Mouse (Mus musculus): ENCODE data around the gene Hfe2. TPM values are rescaled to one million over a fixed set of nuclear protein-coding genes. Genes with fewer than 3 reads are reported as not detected.
"Not testable (repeated sequence)": the region's sequence is repeated elsewhere in the genome, so short reads cannot be mapped to it uniquely, and the experiment has no call there.

Hfe2 gene
- polyA plus RNA-seq, 1 experiment from 2014 or later, result 36.4 TPM

DNA sequence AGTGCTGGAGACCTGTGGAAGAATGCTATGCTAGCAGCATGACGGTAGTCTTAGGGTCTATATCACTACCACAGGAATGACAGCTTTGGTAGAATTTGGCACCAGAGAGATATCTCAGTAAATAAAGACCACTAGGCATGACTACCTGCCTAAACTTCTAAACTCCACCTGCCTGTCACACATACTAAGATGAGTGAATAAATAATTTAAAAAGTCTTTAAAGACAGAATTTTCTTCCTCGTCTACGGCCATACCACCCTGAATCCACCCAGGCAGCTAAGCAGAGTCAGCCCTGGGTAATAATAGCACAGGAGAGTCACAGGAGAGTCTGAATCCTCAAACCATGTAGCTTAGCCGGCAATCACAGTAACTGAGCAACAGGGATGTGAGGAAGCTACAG lies 40.1 kb upstream of the Hfe2 start:
- no peaks in the 10 kb centered on the region for H3K27me3 ChIP-seq (replicated peaks; ENCODE audit: control insufficient read depth, insufficient read depth, low read length)
- no peaks in the 10 kb centered on the region for H3K36me3 ChIP-seq (ENCODE audit: control insufficient read depth, insufficient read depth, low read length)
- H3K27ac ChIP-seq (replicated peaks; ENCODE audit: low read depth, low read length), result no peak overlapping the region
- no peak for DNase-seq (ENCODE audit: low spot score)
- H3K4me2 ChIP-seq (ENCODE audit: low read depth, low read length), result no peak overlapping the region
- no peaks in the 10 kb centered on the region for H3K9me3 ChIP-seq (ENCODE audit: control insufficient read depth, low read length)
- 0 out of 2 replicates have a peak, but pooled peaks cover 2% of the 10 kb centered on the region for H3K4me1 ChIP-seq (ENCODE audit: control insufficient read depth, insufficient read depth, low read length)
- H3K4me3 ChIP-seq (ENCODE audit: low read depth, low read length), result no peak overlapping the region
- no peak overlapping the region for H3K9ac ChIP-seq (ENCODE audit: low read depth, low read length)
- no peak for ATAC-seq (ENCODE audit: low read depth)
- 70% methylated on average over 4 of the region's 4 CpGs for WGBS

DNA sequence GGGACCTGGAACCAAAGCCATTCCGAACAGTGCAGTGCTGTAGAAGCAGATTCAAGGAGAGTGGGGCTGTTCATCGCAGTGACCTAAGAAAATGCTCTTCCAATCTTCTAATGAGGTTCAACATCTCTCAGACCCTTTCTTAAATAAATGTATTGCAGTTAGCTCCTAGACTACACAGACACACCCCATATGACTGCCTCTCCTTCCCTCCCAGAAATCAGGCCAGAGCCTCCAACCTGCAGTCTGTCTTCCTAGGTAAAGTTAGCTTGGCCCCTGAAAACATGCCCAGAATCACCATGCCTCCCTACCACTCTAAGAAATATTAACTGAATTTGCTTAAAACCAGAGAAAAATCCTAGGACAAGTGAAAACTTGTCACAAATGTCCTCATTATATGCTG lies 39.6 kb upstream of the Hfe2 start:
- Histone ChIP-seq H3K27ac (replicated peaks; ENCODE audit: low read depth, low read length) (no peak overlapping the region), H3K4me1 (ENCODE audit: control insufficient read depth, insufficient read depth, low read length) (0 out of 2 replicates have a peak, but pooled peaks cover 2% of the 10 kb centered on the region), H3K27me3 (replicated peaks; ENCODE audit: control insufficient read depth, insufficient read depth, low read length) (no peaks in the 10 kb centered on the region), H3K9ac (ENCODE audit: low read depth, low read length) (peak overlapping the region; percentile 28; the same call in 1 of the 2 replicates), H3K36me3 (ENCODE audit: control insufficient read depth, insufficient read depth, low read length) (no peaks in the 10 kb centered on the region), H3K4me2 (ENCODE audit: low read depth, low read length) (no peak overlapping the region), H3K9me3 (ENCODE audit: control insufficient read depth, low read length) (no peaks in the 10 kb centered on the region), H3K4me3 (ENCODE audit: low read depth, low read length) (no peak overlapping the region)
- WGBS, result 70% methylated on average over 2 of the region's 2 CpGs
- ATAC-seq (ENCODE audit: low read depth) (no peak), DNase-seq (ENCODE audit: low spot score) (no peak)

DNA sequence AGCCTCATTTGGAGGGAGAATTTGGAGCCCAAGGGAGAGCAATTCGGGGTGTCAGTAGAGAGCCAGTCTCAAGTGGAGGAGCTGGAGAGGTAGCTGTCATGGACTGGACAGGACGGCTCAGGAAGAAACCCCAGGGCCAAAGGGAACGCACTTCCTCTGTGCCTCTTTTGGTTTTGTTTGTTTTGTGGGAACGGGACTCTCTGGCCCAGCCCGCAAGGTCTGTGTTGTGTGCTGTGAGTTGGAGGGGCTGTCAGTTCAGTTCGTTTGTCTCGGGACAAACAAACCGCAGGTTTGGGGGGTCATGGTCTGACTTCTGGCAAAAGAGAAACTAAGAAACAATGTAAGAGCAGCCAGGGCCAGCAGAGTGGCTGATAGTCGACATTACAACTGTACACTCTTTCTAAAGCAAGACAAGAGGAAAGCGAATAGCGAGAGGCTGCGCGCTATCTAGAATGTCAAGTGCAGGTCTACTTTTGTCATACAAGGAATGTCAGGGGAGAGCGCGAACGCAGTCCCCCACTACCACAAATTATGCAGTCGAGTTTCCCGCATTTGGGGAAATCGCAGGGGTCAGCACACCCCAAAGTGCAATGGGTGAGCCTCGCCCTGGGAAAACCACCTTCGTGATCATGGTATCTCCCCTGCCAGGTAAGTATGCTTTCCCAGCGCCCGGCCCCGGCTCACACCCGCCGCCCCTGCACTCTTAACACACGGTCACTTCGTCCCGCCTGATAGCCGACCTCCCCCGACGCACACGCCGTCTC lies 38.7 kb upstream of the Hfe2 start:
- WGBS, result 0% methylated on average over 3 of the region's 34 CpGs
- not testable (repeated sequence) for H3K27ac ChIP-seq (replicated peaks; ENCODE audit: low read depth, low read length)

DNA sequence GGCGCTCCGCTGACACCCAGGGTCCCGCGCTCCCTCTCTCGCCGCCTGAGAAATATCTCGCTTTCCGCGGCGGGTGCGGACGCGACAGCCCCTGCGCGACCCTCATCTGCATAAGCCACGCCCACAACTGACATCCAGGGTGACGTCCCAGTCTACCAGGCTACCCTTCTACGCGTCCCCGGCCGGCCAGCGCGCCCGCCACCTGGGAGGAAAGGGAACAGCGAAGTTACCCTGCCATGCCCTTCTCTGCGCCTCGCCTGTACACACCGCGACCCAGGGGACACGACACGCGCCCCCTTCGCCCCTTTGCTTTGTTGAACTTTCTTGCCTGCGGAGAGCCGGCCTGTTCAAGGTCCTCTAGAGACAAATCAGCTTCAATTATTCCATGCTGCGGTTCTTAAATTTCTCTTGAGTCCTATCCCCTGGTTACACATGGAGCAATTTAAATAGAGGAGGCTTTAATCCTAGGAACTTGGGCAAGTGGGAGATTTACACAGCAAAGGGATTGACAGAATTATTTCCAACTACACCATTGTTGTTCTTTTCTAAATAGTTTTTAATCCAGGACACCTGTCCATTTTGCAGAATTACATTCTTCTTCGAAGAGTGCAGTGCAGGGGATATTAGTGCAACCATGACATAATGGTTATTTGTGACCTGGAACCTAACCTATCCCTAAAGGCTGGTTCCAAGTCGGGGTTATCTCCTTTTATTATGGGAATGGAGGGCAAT lies 38.0 kb upstream of the Hfe2 start:
- not testable (repeated sequence) for H3K27ac ChIP-seq (replicated peaks; ENCODE audit: low read depth, low read length); H3K4me1 ChIP-seq (ENCODE audit: control insufficient read depth, insufficient read depth, low read length); H3K9ac ChIP-seq (ENCODE audit: low read depth, low read length); H3K36me3 ChIP-seq (ENCODE audit: control insufficient read depth, insufficient read depth, low read length); H3K9me3 ChIP-seq (ENCODE audit: control insufficient read depth, low read length); H3K27me3 ChIP-seq (replicated peaks; ENCODE audit: control insufficient read depth, insufficient read depth, low read length)
- peak overlapping the region; percentile 29 for H3K4me3 ChIP-seq (ENCODE audit: low read depth, low read length)
- WGBS, result 10% methylated on average over 5 of the region's 38 CpGs
- DNase-seq (ENCODE audit: low spot score), result peak; percentile 17
- peak; percentile 80 for ATAC-seq (ENCODE audit: low read depth)
- peak overlapping the region; percentile 57 for H3K4me2 ChIP-seq (ENCODE audit: low read depth, low read length)

More for the DNA sequence above, 38.7 kb upstream of the Hfe2 start:
- not testable (repeated sequence) for H3K4me1 ChIP-seq (ENCODE audit: control insufficient read depth, insufficient read depth, low read length); H3K4me2 ChIP-seq (ENCODE audit: low read depth, low read length); H3K27me3 ChIP-seq (replicated peaks; ENCODE audit: control insufficient read depth, insufficient read depth, low read length); H3K4me3 ChIP-seq (ENCODE audit: low read depth, low read length); H3K36me3 ChIP-seq (ENCODE audit: control insufficient read depth, insufficient read depth, low read length); H3K9me3 ChIP-seq (ENCODE audit: control insufficient read depth, low read length); DNase-seq (ENCODE audit: low spot score); H3K9ac ChIP-seq (ENCODE audit: low read depth, low read length)
- ATAC-seq (ENCODE audit: low read depth), result peak; percentile 70

DNA sequence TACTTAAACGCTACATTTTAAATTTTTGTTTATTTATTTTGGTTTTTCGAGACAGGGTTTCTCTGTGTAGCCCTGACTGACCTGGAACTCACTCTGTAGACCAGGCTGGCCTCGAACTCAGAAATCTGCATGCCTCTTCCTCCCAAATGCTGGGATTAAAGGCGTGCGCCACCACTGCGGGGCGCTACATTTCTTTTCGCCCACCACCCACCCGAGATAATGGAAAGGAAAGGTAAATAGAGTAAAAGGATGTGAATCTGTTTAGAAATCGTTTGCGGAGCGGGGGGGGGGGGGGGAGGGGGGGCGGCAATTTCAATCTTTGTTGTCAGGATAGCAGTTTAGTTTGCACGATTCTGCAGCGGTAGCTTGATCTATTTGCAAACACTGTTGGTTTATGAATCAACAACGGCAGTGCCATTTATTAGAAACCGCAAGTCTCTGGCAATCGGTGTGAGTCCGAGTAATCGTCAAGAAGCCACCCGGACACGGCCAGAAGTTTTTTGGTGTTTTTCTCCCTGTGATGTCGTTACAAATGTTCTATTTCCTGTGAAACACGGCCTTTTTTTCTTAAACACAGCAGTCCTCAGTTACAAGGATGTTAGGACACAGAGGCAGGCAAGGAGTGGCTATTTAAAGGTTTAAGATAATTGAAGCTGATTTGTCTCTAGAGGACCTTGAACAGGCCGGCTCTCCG lies 37.2 kb upstream of the Hfe2 start:
- Histone ChIP-seq H3K4me2 (ENCODE audit: low read depth, low read length) (peak overlapping the region; percentile 57), H3K4me3 (ENCODE audit: low read depth, low read length) (peak overlapping the region; percentile 35), H3K9ac (ENCODE audit: low read depth, low read length) (peak overlapping the region; percentile 34), H3K4me1 (ENCODE audit: control insufficient read depth, insufficient read depth, low read length) (0 out of 2 replicates have a peak, but pooled peaks cover 2% of the 10 kb centered on the region), H3K27me3 (replicated peaks; ENCODE audit: control insufficient read depth, insufficient read depth, low read length) (no peaks in the 10 kb centered on the region), H3K27ac (replicated peaks; ENCODE audit: low read depth, low read length) (peak overlapping the region; percentile 89), H3K36me3 (ENCODE audit: control insufficient read depth, insufficient read depth, low read length) (no peaks in the 10 kb centered on the region), H3K9me3 (ENCODE audit: control insufficient read depth, low read length) (no peaks in the 10 kb centered on the region)
- DNase-seq (ENCODE audit: low spot score) (peak; percentile 33), ATAC-seq (ENCODE audit: low read depth) (no peak)
- WGBS, result 4% methylated on average over 25 of the region's 26 CpGs

DNA sequence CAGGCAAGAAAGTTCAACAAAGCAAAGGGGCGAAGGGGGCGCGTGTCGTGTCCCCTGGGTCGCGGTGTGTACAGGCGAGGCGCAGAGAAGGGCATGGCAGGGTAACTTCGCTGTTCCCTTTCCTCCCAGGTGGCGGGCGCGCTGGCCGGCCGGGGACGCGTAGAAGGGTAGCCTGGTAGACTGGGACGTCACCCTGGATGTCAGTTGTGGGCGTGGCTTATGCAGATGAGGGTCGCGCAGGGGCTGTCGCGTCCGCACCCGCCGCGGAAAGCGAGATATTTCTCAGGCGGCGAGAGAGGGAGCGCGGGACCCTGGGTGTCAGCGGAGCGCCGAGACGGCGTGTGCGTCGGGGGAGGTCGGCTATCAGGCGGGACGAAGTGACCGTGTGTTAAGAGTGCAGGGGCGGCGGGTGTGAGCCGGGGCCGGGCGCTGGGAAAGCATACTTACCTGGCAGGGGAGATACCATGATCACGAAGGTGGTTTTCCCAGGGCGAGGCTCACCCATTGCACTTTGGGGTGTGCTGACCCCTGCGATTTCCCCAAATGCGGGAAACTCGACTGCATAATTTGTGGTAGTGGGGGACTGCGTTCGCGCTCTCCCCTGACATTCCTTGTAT lies 36.6 kb upstream of the Hfe2 start:
- no CpG with 5 or more reads among the region's 55 CpGs for whole genome bisulfite sequencing
- peak; percentile 82 for ATAC-seq (ENCODE audit: low read depth)

DNA sequence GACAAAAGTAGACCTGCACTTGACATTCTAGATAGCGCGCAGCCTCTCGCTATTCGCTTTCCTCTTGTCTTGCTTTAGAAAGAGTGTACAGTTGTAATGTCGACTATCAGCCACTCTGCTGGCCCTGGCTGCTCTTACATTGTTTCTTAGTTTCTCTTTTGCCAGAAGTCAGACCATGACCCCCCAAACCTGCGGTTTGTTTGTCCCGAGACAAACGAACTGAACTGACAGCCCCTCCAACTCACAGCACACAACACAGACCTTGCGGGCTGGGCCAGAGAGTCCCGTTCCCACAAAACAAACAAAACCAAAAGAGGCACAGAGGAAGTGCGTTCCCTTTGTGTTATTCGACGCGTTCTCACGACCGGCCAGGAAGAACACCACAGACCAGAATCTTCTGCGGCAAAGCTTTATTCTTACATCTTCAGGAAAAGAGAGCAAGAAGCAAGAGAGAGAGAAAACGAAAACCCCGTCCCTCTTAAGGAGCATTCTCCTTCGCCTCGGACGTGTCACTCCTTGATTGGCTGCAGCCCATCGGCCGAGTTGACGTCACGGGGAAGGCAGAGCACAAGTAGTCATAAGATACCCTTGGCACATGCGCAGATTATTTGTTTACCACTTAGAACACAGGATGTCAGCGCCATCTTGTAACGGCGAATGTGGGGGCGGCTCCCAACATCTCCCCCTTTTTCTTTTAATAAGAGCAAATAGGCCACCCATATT lies 35.9 kb upstream of the Hfe2 start:
- WGBS, result under 1% methylated on average over 8 of the region's 31 CpGs
- H3K4me3 ChIP-seq (ENCODE audit: low read depth, low read length), result 0 out of 2 replicates have a peak overlapping the region, but pooled peaks have one; percentile 18

More for the DNA sequence above, 36.6 kb upstream of the Hfe2 start:
- not testable (repeated sequence) for H3K27me3 ChIP-seq (replicated peaks; ENCODE audit: control insufficient read depth, insufficient read depth, low read length); H3K4me1 ChIP-seq (ENCODE audit: control insufficient read depth, insufficient read depth, low read length); H3K36me3 ChIP-seq (ENCODE audit: control insufficient read depth, insufficient read depth, low read length); H3K9me3 ChIP-seq (ENCODE audit: control insufficient read depth, low read length); DNase-seq (ENCODE audit: low spot score)
- peak overlapping the region; percentile 35 for H3K4me3 ChIP-seq (ENCODE audit: low read depth, low read length)
- H3K27ac ChIP-seq (replicated peaks; ENCODE audit: low read depth, low read length), result peak overlapping the region; percentile 89
- H3K4me2 ChIP-seq (ENCODE audit: low read depth, low read length), result peak overlapping the region; percentile 57
- peak overlapping the region; percentile 34; the same call in 1 of the 2 replicates for H3K9ac ChIP-seq (ENCODE audit: low read depth, low read length)

DNA sequence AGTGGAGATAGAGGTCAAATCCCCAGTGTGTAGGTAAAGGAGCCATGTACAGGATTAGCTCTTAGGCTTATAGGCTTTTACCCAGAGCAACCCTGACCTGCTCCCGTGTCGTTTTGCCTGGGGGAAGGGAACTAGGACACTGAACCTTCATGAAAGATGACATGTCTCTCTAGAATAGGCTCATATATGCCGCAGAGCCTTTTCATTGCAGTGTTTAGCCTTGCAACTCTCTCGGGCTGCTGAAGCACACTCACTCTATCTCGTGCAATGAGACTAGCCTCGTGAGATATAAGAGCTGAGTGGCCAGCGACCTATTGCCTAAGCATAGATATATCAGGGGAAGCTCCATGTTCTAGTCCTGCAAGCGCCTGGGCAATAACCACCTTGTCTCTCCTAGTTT lies 35.3 kb upstream of the Hfe2 start:
- not testable (repeated sequence) for H3K4me2 ChIP-seq (ENCODE audit: low read depth, low read length); H3K9me3 ChIP-seq (ENCODE audit: control insufficient read depth, low read length)
- 42% methylated on average over 3 of the region's 8 CpGs for WGBS

More for the DNA sequence above, 35.9 kb upstream of the Hfe2 start:
- DNase-seq (ENCODE audit: low spot score); H3K9ac ChIP-seq (ENCODE audit: low read depth, low read length); H3K36me3 ChIP-seq (ENCODE audit: control insufficient read depth, insufficient read depth, low read length); H3K4me2 ChIP-seq (ENCODE audit: low read depth, low read length); H3K27me3 ChIP-seq (replicated peaks; ENCODE audit: control insufficient read depth, insufficient read depth, low read length); H3K4me1 ChIP-seq (ENCODE audit: control insufficient read depth, insufficient read depth, low read length); H3K9me3 ChIP-seq (ENCODE audit: control insufficient read depth, low read length): not testable (repeated sequence)
- peak; percentile 79 for ATAC-seq (ENCODE audit: low read depth)
- H3K27ac ChIP-seq (replicated peaks; ENCODE audit: low read depth, low read length), result peak overlapping the region; percentile 79

More for the DNA sequence above, 35.3 kb upstream of the Hfe2 start:
- not testable (repeated sequence) for H3K4me3 ChIP-seq (ENCODE audit: low read depth, low read length); H3K27me3 ChIP-seq (replicated peaks; ENCODE audit: control insufficient read depth, insufficient read depth, low read length); H3K9ac ChIP-seq (ENCODE audit: low read depth, low read length); H3K36me3 ChIP-seq (ENCODE audit: control insufficient read depth, insufficient read depth, low read length); ATAC-seq (ENCODE audit: low read depth); H3K4me1 ChIP-seq (ENCODE audit: control insufficient read depth, insufficient read depth, low read length); DNase-seq (ENCODE audit: low spot score)
- peak overlapping the region; percentile 71; the same call in 1 of the 2 replicates for H3K27ac ChIP-seq (replicated peaks; ENCODE audit: low read depth, low read length)
